Comparison of ENCODE assay signal across 8 mouse cellular contexts in genomic region chr12:41483091-41483592, GRCm38 (mm10). TPM values are rescaled to one million over a fixed set of nuclear protein-coding genes. Genes with fewer than 3 reads are reported as not detected.
DNase-seq lines count a peak whose midpoint lies in the region; ATAC-seq and TF ChIP-seq lines count a peak whose summit lies in the region.

No protein-coding gene starts in this region.

- no peak for TF ChIP-seq CTCF in lung, postnatal 0 days (IDR thresholded peaks at IDR 0.05)

- TF ChIP-seq EP300 in lung, postnatal 0 days (IDR thresholded peaks at IDR 0.05): no peak

- H3K9me3 ChIP-seq in lung, postnatal 0 days (ENCODE audit: low read length): no peaks in the 10 kb centered on the region
- H3K9me3 ChIP-seq in stomach, embryonic 14.5 days (ENCODE audit: control insufficient read depth, low read depth, low read length): no peaks in the 10 kb centered on the region

- H3K27ac ChIP-seq in lung, postnatal 0 days (ENCODE audit: low read length): no peak overlapping the region
- no peak overlapping the region for H3K27ac ChIP-seq in stomach, embryonic 14.5 days (ENCODE audit: low read length)

- H3K27me3 ChIP-seq in lung, postnatal 0 days (replicated peaks; ENCODE audit: insufficient read depth, low read length): no peaks in the 10 kb centered on the region
- H3K27me3 ChIP-seq in stomach, embryonic 14.5 days (ENCODE audit: control insufficient read depth, insufficient read depth, low read length): no peaks in the 10 kb centered on the region

- no peak for ATAC-seq in lung, postnatal 0 days
- no peak for ATAC-seq in stomach, embryonic 14.5 days (ENCODE audit: insufficient number of reproducible peaks, insufficient read depth, low FRiP score, low read depth)

- no peak overlapping the region for H3K9ac ChIP-seq in lung, postnatal 0 days (replicated peaks; ENCODE audit: low read depth)
- no peak overlapping the region for H3K9ac ChIP-seq in stomach, embryonic 14.5 days (replicated peaks; ENCODE audit: low read depth, low read length)

- peak; percentile 12 for DNase-seq in cerebellum, adult 11-12 months
- no peak for DNase-seq in cerebellum, postnatal 4 days (ENCODE audit: low spot score in 2 of 2)
- no peak for DNase-seq in lung, postnatal 0 days (ENCODE audit: low spot score)
- no peak for DNase-seq in lung, postnatal 4 days
- DNase-seq in layer of hippocampus, postnatal 14 days (ENCODE audit: low spot score in 2 of 2): peak; percentile 20 to 35
- no peak for DNase-seq in spleen, postnatal 14 days (ENCODE audit: low spot score in 2 of 2)
- DNase-seq in thymus, postnatal 36 days: no peak

- peak overlapping the region; percentile 38; the same call in 1 of the 2 replicates for H3K4me3 ChIP-seq in lung, postnatal 0 days (ENCODE audit: low read depth, low read length)
- H3K4me3 ChIP-seq in stomach, embryonic 14.5 days (ENCODE audit: low read depth, low read length): peak overlapping the region; percentile 31

- peak overlapping the region; percentile 67 for H3K4me2 ChIP-seq in lung, postnatal 0 days (replicated peaks; ENCODE audit: low read depth, low read length)
- peak overlapping the region; percentile 42 for H3K4me2 ChIP-seq in stomach, embryonic 14.5 days (replicated peaks; ENCODE audit: low read depth, low read length)

- H3K4me1 ChIP-seq in lung, postnatal 0 days (ENCODE audit: insufficient read depth, low read depth, low read length): 0 out of 2 replicates have a peak, but pooled peaks cover 2% of the 10 kb centered on the region
- H3K4me1 ChIP-seq in stomach, embryonic 14.5 days (ENCODE audit: control insufficient read depth, insufficient read depth, low read length): 0 out of 2 replicates have a peak, but pooled peaks cover 3% of the 10 kb centered on the region

- 86% methylated on average over 5 of the region's 5 CpGs for WGBS in lung, postnatal 0 days
- WGBS in stomach, embryonic 14.5 days: 75% methylated on average over 5 of the region's 5 CpGs

- no peaks in the 10 kb centered on the region for H3K36me3 ChIP-seq in lung, postnatal 0 days (ENCODE audit: insufficient read depth, low read length)
- no peaks in the 10 kb centered on the region for H3K36me3 ChIP-seq in stomach, embryonic 14.5 days (ENCODE audit: control insufficient read depth, insufficient read depth, low read length)

RNA-seq across cellular contexts. Expression of gene Lrrn3, which starts 3.1 kb away (rescaled TPM):
- 2.8 and 3.3 TPM in 2 replicates for polyA plus RNA-seq in lung, postnatal 0 days (2015; fragmentation: Nextera tagmentation; extraction: Ambion mirVana)
- 10 to 100 TPM; 60.4 to 63.7 TPM for total RNA-seq in layer of hippocampus, postnatal 14 days (2021)
- 21.6 and 22.1 TPM in 2 replicates for polyA plus RNA-seq in stomach, embryonic 14.5 days (2014; fragmentation: Nextera tagmentation; extraction: Ambion mirVana)

Comparison
In these comparisons a context has a peak if more than half of its experiments do, and no peak if none do; other contexts are left out.
1. DNase-seq: peak in cerebellum, adult 11-12 months (single experiment) and layer of hippocampus, postnatal 14 days (2 of 2); none in cerebellum, postnatal 4 days (0 of 2), lung, postnatal 0 days (single experiment), lung, postnatal 4 days (0 of 2), spleen, postnatal 14 days (0 of 2) and thymus, postnatal 36 days (0 of 2).